Mouse (Mus musculus) liver, embryonic 14.5 days (tissue): ENCODE results near the gene Plcxd3.

Source experiments
- CTCF ChIP-seq: IDR thresholded peaks from 2 replicates; pipeline ENCODE4 v1.5.1; 2016; ENCODE audit warnings: antibody characterized with exemption, low read depth, control low read depth
- EP300 ChIP-seq: IDR thresholded peaks from 2 replicates; pipeline ENCODE4 v1.6.1; 2016; ENCODE audit warnings: antibody characterized with exemption, low read depth

- no peak for TF ChIP-seq CTCF
- TF ChIP-seq EP300, result no peak
Observed at GRCm38 (mm10) chr15:4605630-4606029, 230.3 kb downstream of the Plcxd3 start.
